Mouse (Mus musculus) hematopoietic multipotent progenitor cell, adult 10-12 weeks (in vitro differentiated cells): ENCODE results near the gene Atg7. TPM values are rescaled to one million over a fixed set of nuclear protein-coding genes. Genes with fewer than 3 reads are reported as not detected.

Experiments used
- polyA plus RNA-seq: library from polyadenylated mRNA; stranded (reverse); fragments of >175 nt; gene quantifications from 2 replicates; pipeline ENCODE4 v1.2.3, GENCODE M21; 2012; ENCODE audit warnings: low replicate concordance

The Atg7 gene
- 42.1 and 43.0 TPM in 2 replicates for polyA plus RNA-seq

GRCm38 (mm10) chr6:114642601-114643528, at the start of gene Atg7:
Gene Atg7, plus strand, starts transcription at chr6:114643097.

Other genes with a start within 250 kb of the Atg7 start
- gene Hrh1, start 245.2 kb upstream of the Atg7 start, polyA plus RNA-seq: 0.24 and 0.40 TPM in 2 replicates